ENCODE assay signal across 8 mouse cellular contexts in genomic region chr3:95281216-95282126, GRCm38 (mm10). TPM values are rescaled to one million over a fixed set of nuclear protein-coding genes. Genes with fewer than 3 reads are reported as not detected.
DNase-seq lines count a peak whose midpoint lies in the region; ATAC-seq and TF ChIP-seq lines count a peak whose summit lies in the region.

TSS of gene Mindy1 (plus strand) at chr3:95281345.
TSS of gene Prune1 (minus strand) at chr3:95282076.

- H3ac ChIP-seq in C2C12 (ENCODE audit: control insufficient read depth, insufficient read length, low read depth) = peak within 1 kb of the TSS; percentile 95

- peak within 1 kb of the TSS; percentile 79 for H3K4me2 ChIP-seq in heart, embryonic 12.5 days
- H3K4me2 ChIP-seq in kidney, postnatal 0 days (ENCODE audit: low read length) = peak within 1 kb of the TSS; percentile 75
- peak within 1 kb of the TSS; percentile 93 for H3K4me2 ChIP-seq in liver, embryonic 11.5 days
- H3K4me2 ChIP-seq in stomach, embryonic 14.5 days (replicated peaks; ENCODE audit: low read depth, low read length) = peak within 1 kb of the TSS; percentile 70

- no peak for TF ChIP-seq POLR2A in brain, embryonic 14.5 days (IDR thresholded peaks at IDR 0.05; ENCODE audit: borderline replicate concordance, extremely low read depth, insufficient read depth, insufficient read length, poor library complexity, severe bottlenecking)

- H3K4me1 ChIP-seq in erythroblast, embryonic 14.5 days (ENCODE audit: control insufficient read depth) = peaks cover 81% of the 10 kb centered on the region
- peaks cover 31% of the 10 kb centered on the region for H3K4me1 ChIP-seq in heart, embryonic 12.5 days (replicated peaks)
- H3K4me1 ChIP-seq in kidney, postnatal 0 days (replicated peaks; ENCODE audit: insufficient read depth, low read length) = peaks cover 20% of the 10 kb centered on the region
- H3K4me1 ChIP-seq in liver, embryonic 11.5 days (replicated peaks; ENCODE audit: control insufficient read depth, insufficient read depth, low read length) = peaks cover 35% of the 10 kb centered on the region
- peaks cover 16% of the 10 kb centered on the region for H3K4me1 ChIP-seq in stomach, embryonic 14.5 days (ENCODE audit: control insufficient read depth, insufficient read depth, low read length)

- peak; percentile 91 for ATAC-seq in heart, embryonic 12.5 days (ENCODE audit: insufficient number of reproducible peaks, low FRiP score)
- peak; percentile 85 for ATAC-seq in kidney, postnatal 0 days (replicated peaks; ENCODE audit: low FRiP score, low read depth)
- ATAC-seq in liver, embryonic 11.5 days (replicated peaks; ENCODE audit: low FRiP score) = peak; percentile 88
- ATAC-seq in stomach, embryonic 14.5 days (ENCODE audit: insufficient number of reproducible peaks, insufficient read depth, low FRiP score, low read depth) = peak; percentile 90

- H3K9me3 ChIP-seq in erythroblast, embryonic 14.5 days (ENCODE audit: control insufficient read depth, low read length) = no peaks in the 10 kb centered on the region
- H3K9me3 ChIP-seq in heart, embryonic 12.5 days (replicated peaks) = no peaks in the 10 kb centered on the region
- no peaks in the 10 kb centered on the region for H3K9me3 ChIP-seq in kidney, postnatal 0 days (replicated peaks; ENCODE audit: low read length)
- no peaks in the 10 kb centered on the region for H3K9me3 ChIP-seq in liver, embryonic 11.5 days (ENCODE audit: control insufficient read depth, low read length)
- no peaks in the 10 kb centered on the region for H3K9me3 ChIP-seq in stomach, embryonic 14.5 days (ENCODE audit: control insufficient read depth, low read depth, low read length)

- peak within 1 kb of the TSS; percentile 97 for H3K27ac ChIP-seq in heart, embryonic 12.5 days (ENCODE audit: poor library complexity, severe bottlenecking)
- peak within 1 kb of the TSS; percentile 97 for H3K27ac ChIP-seq in kidney, postnatal 0 days
- H3K27ac ChIP-seq in liver, embryonic 11.5 days (ENCODE audit: low read depth, low read length) = peak within 1 kb of the TSS; percentile 98
- peak within 1 kb of the TSS; percentile 90 for H3K27ac ChIP-seq in stomach, embryonic 14.5 days (ENCODE audit: low read length)

- H3K79me3 ChIP-seq in C2C12 (ENCODE audit: low read depth) = peaks cover 6% of the 10 kb centered on the region

- no peak for TF ChIP-seq CTCF in C2C12 (IDR thresholded peaks at IDR 0.05; ENCODE audit: control insufficient read depth, insufficient read depth, insufficient read length)
- peak; percentile 30; the same call in 1 of the 2 replicates for TF ChIP-seq CTCF in brain, embryonic 14.5 days (IDR thresholded peaks at IDR 0.05; ENCODE audit: borderline replicate concordance, extremely low read depth, insufficient read depth, insufficient read length)
- peak; percentile 61 for TF ChIP-seq CTCF in kidney, postnatal 0 days (IDR thresholded peaks at IDR 0.05; ENCODE audit: low read depth)

- peak; percentile 99 for DNase-seq in brain, embryonic 14.5 days (ENCODE audit: low read depth)
- DNase-seq in kidney, postnatal 0 days (ENCODE audit: low spot score) = peak; percentile 99
- DNase-seq in liver, embryonic 11.5 days (ENCODE audit: low spot score) = peak; percentile 98
- DNase-seq in naive thymus-derived CD4-positive, alpha-beta T cell, adult 2 months (ENCODE audit: low read depth) = peak; percentile 97

- H3K27me3 ChIP-seq in C2C12 (ENCODE audit: control insufficient read depth, insufficient read depth, insufficient read length) = no peaks in the 10 kb centered on the region
- no peaks in the 10 kb centered on the region for H3K27me3 ChIP-seq in erythroblast, embryonic 14.5 days (ENCODE audit: control insufficient read depth)
- no peaks in the 10 kb centered on the region for H3K27me3 ChIP-seq in heart, embryonic 12.5 days (replicated peaks)
- H3K27me3 ChIP-seq in kidney, postnatal 0 days (ENCODE audit: insufficient read depth, low read length) = no peaks in the 10 kb centered on the region
- no peaks in the 10 kb centered on the region for H3K27me3 ChIP-seq in liver, embryonic 11.5 days (replicated peaks; ENCODE audit: control insufficient read depth, insufficient read depth, low read length)
- H3K27me3 ChIP-seq in stomach, embryonic 14.5 days (ENCODE audit: control insufficient read depth, insufficient read depth, low read length) = no peaks in the 10 kb centered on the region

- H3K9ac ChIP-seq in heart, embryonic 12.5 days = peak within 1 kb of the TSS; percentile 90
- H3K9ac ChIP-seq in kidney, postnatal 0 days (ENCODE audit: low read depth, low read length) = peak within 1 kb of the TSS; percentile 77
- peak within 1 kb of the TSS; percentile 90 for H3K9ac ChIP-seq in liver, embryonic 11.5 days (ENCODE audit: low read depth, low read length)
- peak within 1 kb of the TSS; percentile 81 for H3K9ac ChIP-seq in stomach, embryonic 14.5 days (replicated peaks; ENCODE audit: low read depth, low read length)

- no peaks in the 10 kb centered on the region for H3K36me3 ChIP-seq in C2C12 (ENCODE audit: control insufficient read depth, insufficient read depth)
- peaks cover 17% of the 10 kb centered on the region for H3K36me3 ChIP-seq in erythroblast, embryonic 14.5 days (ENCODE audit: control insufficient read depth)
- H3K36me3 ChIP-seq in heart, embryonic 12.5 days = peaks cover 3% of the 10 kb centered on the region; the same call in 1 of the 2 replicates
- H3K36me3 ChIP-seq in kidney, postnatal 0 days (ENCODE audit: insufficient read depth, low read length) = no peaks in the 10 kb centered on the region
- no peaks in the 10 kb centered on the region for H3K36me3 ChIP-seq in liver, embryonic 11.5 days (ENCODE audit: control insufficient read depth, insufficient read depth, low read length)
- H3K36me3 ChIP-seq in stomach, embryonic 14.5 days (ENCODE audit: control insufficient read depth, insufficient read depth, low read length) = no peaks in the 10 kb centered on the region

- WGBS in heart, embryonic 12.5 days = under 1% methylated on average over 53 of the region's 53 CpGs
- WGBS in kidney, postnatal 0 days = under 1% methylated on average over 53 of the region's 53 CpGs
- WGBS in liver, embryonic 11.5 days = under 1% methylated on average over 53 of the region's 53 CpGs
- WGBS in stomach, embryonic 14.5 days = under 1% methylated on average over 53 of the region's 53 CpGs

- H3K79me2 ChIP-seq in C2C12 (ENCODE audit: control insufficient read depth, insufficient read depth) = peaks cover 54% of the 10 kb centered on the region

- H3K4me3 ChIP-seq in C2C12 (ENCODE audit: insufficient read depth, poor library complexity, severe bottlenecking) = peak within 1 kb of the TSS; percentile 89
- H3K4me3 ChIP-seq in erythroblast, embryonic 14.5 days (replicated peaks) = peak within 1 kb of the TSS; percentile 93
- H3K4me3 ChIP-seq in heart, embryonic 12.5 days = peak within 1 kb of the TSS; percentile 83
- peak within 1 kb of the TSS; percentile 58 for H3K4me3 ChIP-seq in kidney, postnatal 0 days (replicated peaks; ENCODE audit: low read depth, low read length)
- H3K4me3 ChIP-seq in liver, embryonic 11.5 days (ENCODE audit: low read depth, low read length) = peak within 1 kb of the TSS; percentile 82
- H3K4me3 ChIP-seq in stomach, embryonic 14.5 days (ENCODE audit: low read depth, low read length) = peak within 1 kb of the TSS; percentile 78

TF ChIP-seq in C2C12, 6 proteins besides CTCF, POLR2A, EP300 and RAD21:
- TF ChIP-seq MAX (IDR thresholded peaks at IDR 0.05) = peak; percentile 48
- no peak for TF ChIP-seq MYOG (IDR thresholded peaks at IDR 0.05; ENCODE audit: control insufficient read depth, extremely low read depth, insufficient read length)

RNA-seq across cellular contexts. Expression of gene Mindy1, which starts in this region (rescaled TPM):
- polyA plus RNA-seq in C2C12 (2012; fragmentation: generic; extraction: Trizol) = 43.6 TPM
- polyA plus RNA-seq in brain, embryonic 14.5 days (2012; rRNA removed) = 48.7 and 53.3 TPM in 2 replicates
- 6.4 and 7.1 TPM in 2 replicates for polyA plus RNA-seq in erythroblast, embryonic 14.5 days (2012)
- polyA plus RNA-seq in heart, embryonic 12.5 days (2016; fragmentation: Nextera tagmentation; extraction: Ambion mirVana) = 26.9 and 29.7 TPM in 2 replicates
- polyA plus RNA-seq in kidney, postnatal 0 days (2015; fragmentation: Nextera tagmentation; extraction: Ambion mirVana) = 72.6 and 73.2 TPM in 2 replicates
- 29.0 and 29.9 TPM in 2 replicates for polyA plus RNA-seq in liver, embryonic 11.5 days (2014; fragmentation: Nextera tagmentation; extraction: Ambion mirVana)
- polyA plus RNA-seq in stomach, embryonic 14.5 days (2014; fragmentation: Nextera tagmentation; extraction: Ambion mirVana) = 47.1 and 51.1 TPM in 2 replicates

RNA-seq across cellular contexts. Expression of gene Prune1, which starts in this region (rescaled TPM):
- polyA plus RNA-seq in C2C12 (2012; fragmentation: generic; extraction: Trizol) = 16.1 TPM
- polyA plus RNA-seq in brain, embryonic 14.5 days (2012; rRNA removed) = 64.6 and 72.9 TPM in 2 replicates
- 0.06 and 0.08 TPM in 2 replicates for polyA plus RNA-seq in erythroblast, embryonic 14.5 days (2012)
- 29.5 and 31.7 TPM in 2 replicates for polyA plus RNA-seq in heart, embryonic 12.5 days (2016; fragmentation: Nextera tagmentation; extraction: Ambion mirVana)
- 20.1 and 20.3 TPM in 2 replicates for polyA plus RNA-seq in kidney, postnatal 0 days (2015; fragmentation: Nextera tagmentation; extraction: Ambion mirVana)
- 19.8 and 22.7 TPM in 2 replicates for polyA plus RNA-seq in liver, embryonic 11.5 days (2014; fragmentation: Nextera tagmentation; extraction: Ambion mirVana)
- polyA plus RNA-seq in stomach, embryonic 14.5 days (2014; fragmentation: Nextera tagmentation; extraction: Ambion mirVana) = 20.1 and 23.1 TPM in 2 replicates

Comparison
In these comparisons a context has a peak if more than half of its experiments do, and no peak if none do; other contexts are left out.
1. Peak in every context shown above with its lines: DNase-seq, ATAC-seq, H3K4me3 ChIP-seq and H3K27ac ChIP-seq.
2. RNA of gene Prune1 (polyA plus RNA-seq): 64.6 to 72.9 TPM in brain, embryonic 14.5 days, 29.5 to 31.7 TPM in heart, embryonic 12.5 days, 20.1 to 23.1 TPM in stomach, embryonic 14.5 days, 20.1 to 20.3 TPM in kidney, postnatal 0 days, 19.8 to 22.7 TPM in liver, embryonic 11.5 days and 16.1 TPM in C2C12 (single experiment); 0.06 to 0.08 TPM in erythroblast, embryonic 14.5 days; every median in the first group is over 10 times any median in the second.